Mouse (Mus musculus) midbrain, embryonic 11.5 days (tissue): ENCODE measurements around the gene Rnf31. TPM values are rescaled to one million over a fixed set of nuclear protein-coding genes. Genes with fewer than 3 reads are reported as not detected.

Experiments used
- ATAC-seq: fragments of 200-750 bp; cut with Nextera tagmentation; 2 replicates; pipeline ENCODE4 v1.8.0; 2017; ENCODE audit warnings: moderate TSS enrichment, moderate library complexity; ENCODE audit not compliant: low FRiP score
- DNase-seq: peaks from one replicate; pipeline ENCODE4 v3.0.0; 2015; ENCODE audit warnings: low spot score; ENCODE audit errors: missing footprints
- H3K27ac ChIP-seq: fragments of 300-500 bp; sonication (generic); 2 replicates; pipeline ENCODE4 v1.5.1; 2014; ENCODE audit warnings: low read depth, low read length
- H3K27me3 ChIP-seq: fragments of 300-500 bp; sonication (generic); 2 replicates; pipeline ENCODE4 v1.6.1; 2014; ENCODE audit warnings: mild to moderate bottlenecking, low read length, moderate library complexity, mixed read lengths; ENCODE audit not compliant: control insufficient read depth, insufficient read depth
- H3K36me3 ChIP-seq: fragments of 300-500 bp; sonication (generic); 2 replicates; pipeline ENCODE4 v1.6.1; 2014; ENCODE audit warnings: mild to moderate bottlenecking, low read length, moderate library complexity, mixed read lengths; ENCODE audit not compliant: control insufficient read depth, insufficient read depth
- H3K4me1 ChIP-seq: fragments of 300-500 bp; sonication (generic); 2 replicates; pipeline ENCODE4 v1.6.1; 2014; ENCODE audit warnings: low read length; ENCODE audit not compliant: control insufficient read depth, insufficient read depth
- H3K4me2 ChIP-seq: fragments of 300-500 bp; sonication (generic); 2 replicates; pipeline ENCODE4 v1.6.1; 2014; ENCODE audit warnings: mild to moderate bottlenecking, moderate library complexity
- H3K4me3 ChIP-seq: fragments of 300-500 bp; sonication (generic); 2 replicates; pipeline ENCODE4 v1.5.1; 2014; ENCODE audit warnings: low read depth, low read length
- H3K9ac ChIP-seq: fragments of 300-500 bp; sonication (generic); 2 replicates; pipeline ENCODE4 v1.6.1; 2014; ENCODE audit warnings: low read length
- H3K9me3 ChIP-seq: fragments of 300-500 bp; sonication (generic); 2 replicates; pipeline ENCODE4 v1.6.1; 2016; ENCODE audit warnings: low read length; ENCODE audit not compliant: control insufficient read depth
- WGBS: fragments of 180-500 bp; shearing (Covaris S2); extraction: QIAGEN DNeasy Blood & Tissue Kit; methylation state at CpG from one replicate; pipeline ENCODE4 v1.1.7; 2014; 5-methylcytosine and 5-hydroxymethylcytosine counted together
- polyA plus RNA-seq: library from polyadenylated mRNA; unstranded; fragments of >200 nt; fragmentation: Nextera tagmentation; extraction: Ambion mirVana; gene quantifications from 2 replicates; pipeline ENCODE4 v1.2.1, GENCODE M21; 2014

The Rnf31 gene
- polyA plus RNA-seq, 1 experiment from 2014 or later: 9.8 TPM

DNA sequence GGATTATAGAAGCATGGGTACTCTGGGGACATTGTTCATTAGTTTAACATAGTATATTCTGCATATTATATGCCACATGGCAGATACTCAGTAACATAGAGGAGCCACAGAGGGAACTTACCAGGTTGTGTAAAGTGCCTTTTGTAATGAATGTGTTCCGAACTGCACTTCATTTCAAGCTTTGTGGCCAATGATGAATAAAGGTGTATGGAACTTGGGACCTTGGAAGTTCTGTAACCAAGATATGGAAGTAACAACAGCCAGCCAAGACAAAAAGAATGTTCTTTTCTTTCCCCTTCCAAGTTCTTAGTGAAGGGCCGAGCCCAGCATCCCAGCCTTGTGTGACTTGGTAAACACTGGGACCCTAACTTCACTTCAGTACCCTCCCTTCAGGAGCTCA, 58.4 kb downstream of the Rnf31 start, which contains the start of gene Tssk4:
Gene Tssk4, plus strand, starts transcription at position 301 of the 400 bp plus-strand sequence.
- H3K9me3 ChIP-seq: no peaks in the 10 kb centered on the region
- no peak within 1 kb of the TSS for H3K27ac ChIP-seq
- H3K4me3 ChIP-seq: no peak within 1 kb of the TSS
- ATAC-seq: no peak
- H3K36me3 ChIP-seq: no peaks in the 10 kb centered on the region
- DNase-seq: no peak
- no peaks in the 10 kb centered on the region for H3K27me3 ChIP-seq
- H3K9ac ChIP-seq: no peak within 1 kb of the TSS
- no peak within 1 kb of the TSS for H3K4me2 ChIP-seq
- peaks cover 1% of the 10 kb centered on the region; the same call in 1 of the 2 replicates for H3K4me1 ChIP-seq
- 93% methylated on average over 2 of the region's 2 CpGs for WGBS

- Histone ChIP-seq H3K4me2 (no peak overlapping the region), H3K9me3 (no peaks in the 10 kb centered on the region), H3K36me3 (no peaks in the 10 kb centered on the region), H3K4me3 (no peak overlapping the region), H3K9ac (no peak overlapping the region), H3K27ac (no peak overlapping the region), H3K27me3 (no peaks in the 10 kb centered on the region), H3K4me1 (no peaks in the 10 kb centered on the region)
- no peak for ATAC-seq
- peak; percentile 72 for DNase-seq
- WGBS: 89% methylated on average over 7 of the region's 7 CpGs
Measured at GRCm38 (mm10) chr14:55651528-55651927, 60.0 kb downstream of the Rnf31 start.

Other genes starting within 250 kb of the Rnf31 start
- gene Dhrs4, start 113.0 kb upstream of the Rnf31 start, polyA plus RNA-seq: 33.9 and 34.8 TPM in 2 replicates
- gene Carmil3, start 101.1 kb upstream of the Rnf31 start, polyA plus RNA-seq: 8.6 and 9.7 TPM in 2 replicates
- gene Cpne6, start 81.3 kb upstream of the Rnf31 start, polyA plus RNA-seq: 0.23 and 0.26 TPM in 2 replicates
- gene Nrl, start 66.7 kb upstream of the Rnf31 start, polyA plus RNA-seq: not detected in 2 replicates
- 10.0 and 10.7 TPM in 2 replicates for gene Pck2, start 51.4 kb upstream of the Rnf31 start, polyA plus RNA-seq
- gene Dcaf11, start 31.7 kb upstream of the Rnf31 start, polyA plus RNA-seq: 76.4 and 85.4 TPM in 2 replicates
- gene A730061H03Rik, start 31.3 kb upstream of the Rnf31 start, polyA plus RNA-seq: 0.92 TPM in 1 of 2 replicates, not detected in the other
- not detected in 2 replicates for gene Fitm1, start 16.1 kb upstream of the Rnf31 start, polyA plus RNA-seq
- gene Psme1, start 13.6 kb upstream of the Rnf31 start, polyA plus RNA-seq: 111 and 114 TPM in 2 replicates
- 8.1 and 8.4 TPM in 2 replicates for gene Emc9, start 6.4 kb upstream of the Rnf31 start, polyA plus RNA-seq
- 189 and 202 TPM in 2 replicates for gene Psme2, start 595 bp upstream of the Rnf31 start, polyA plus RNA-seq
- 5.8 and 6.3 TPM in 2 replicates for gene Irf9, start 11.9 kb downstream of the Rnf31 start, polyA plus RNA-seq
- 2.6 and 3.5 TPM in 2 replicates for gene Rec8, start 26.3 kb downstream of the Rnf31 start, polyA plus RNA-seq
- 69.3 and 80.6 TPM in 2 replicates for gene Ipo4, start 44.2 kb downstream of the Rnf31 start, polyA plus RNA-seq
- gene Gm49378, start 46.2 kb downstream of the Rnf31 start, polyA plus RNA-seq: 1.8 and 2.6 TPM in 2 replicates
- 56.6 and 58.1 TPM in 2 replicates for gene Tm9sf1, start 52.1 kb downstream of the Rnf31 start, polyA plus RNA-seq
- gene Tssk4, start 58.5 kb downstream of the Rnf31 start, polyA plus RNA-seq: 0.87 and 1.1 TPM in 2 replicates
- 61.9 and 66.2 TPM in 2 replicates for gene Mdp1, start 68.8 kb downstream of the Rnf31 start, polyA plus RNA-seq
- 55.4 and 61.8 TPM in 2 replicates for gene Gmpr2, start 80.2 kb downstream of the Rnf31 start, polyA plus RNA-seq
- gene Nedd8, start 80.4 kb downstream of the Rnf31 start, polyA plus RNA-seq: 595 and 615 TPM in 2 replicates
- gene Tinf2, start 90.1 kb downstream of the Rnf31 start, polyA plus RNA-seq: 62.6 and 64.4 TPM in 2 replicates
- 0.27 and 0.59 TPM in 2 replicates for gene Tgm1, start 122.2 kb downstream of the Rnf31 start, polyA plus RNA-seq
- 22.0 TPM in 2 replicates for gene Rabggta, start 130.6 kb downstream of the Rnf31 start, polyA plus RNA-seq
- 69.5 and 70.5 TPM in 2 replicates for gene Dhrs1, start 154.0 kb downstream of the Rnf31 start, polyA plus RNA-seq
- gene Nop9, start 154.0 kb downstream of the Rnf31 start, polyA plus RNA-seq: 46.2 and 47.4 TPM in 2 replicates
- gene Cideb, start 166.8 kb downstream of the Rnf31 start, polyA plus RNA-seq: 0.18 and 0.22 TPM in 2 replicates
- gene Ltb4r2, start 169.7 kb downstream of the Rnf31 start, polyA plus RNA-seq: 0.12 and 0.40 TPM in 2 replicates
- gene Ltb4r1, start 174.3 kb downstream of the Rnf31 start, polyA plus RNA-seq: not detected in 2 replicates
- 4.9 and 5.8 TPM in 2 replicates for gene Adcy4, start 192.4 kb downstream of the Rnf31 start, polyA plus RNA-seq
- 4.0 and 4.5 TPM in 2 replicates for gene Ripk3, start 197.2 kb downstream of the Rnf31 start, polyA plus RNA-seq
- 9.9 and 11.5 TPM in 2 replicates for gene Nfatc4, start 231.4 kb downstream of the Rnf31 start, polyA plus RNA-seq